Mouse (Mus musculus): ENCODE results near the gene Stambpl1. TPM values are rescaled to one million over a fixed set of nuclear protein-coding genes. Genes with fewer than 3 reads are reported as not detected.

Gene Stambpl1
- total and polyA plus RNA-seq, 3 experiments = not detected

DNA sequence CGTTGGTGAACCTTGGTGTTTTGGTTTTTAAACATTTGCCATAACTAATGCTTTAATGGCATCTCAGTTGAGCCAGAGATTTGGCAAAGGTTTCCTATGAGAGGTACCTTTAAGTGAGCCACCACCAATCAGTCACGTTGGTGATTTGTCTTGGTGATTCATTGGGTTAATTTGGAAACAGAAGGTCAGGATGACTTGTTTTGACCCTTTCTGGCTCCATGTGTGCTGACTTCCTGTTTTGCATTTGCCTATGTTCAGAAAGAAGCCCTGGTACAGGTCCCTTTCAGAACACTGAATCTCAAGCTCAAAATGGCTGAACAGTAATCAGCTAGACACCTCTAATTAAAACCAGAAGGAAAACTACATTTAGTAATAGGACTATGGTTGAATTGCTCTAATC, 7.5 kb downstream of the Stambpl1 start:
- Histone ChIP-seq H3K36me3 (ENCODE audit: control insufficient read depth in 1 of 2, insufficient read depth in 2 of 2, low read length in 2 of 2) (no peaks in the 10 kb centered on the region), H3K27ac (ENCODE audit: control insufficient read depth, low read depth, low read length) (no peak overlapping the region), H3K4me3 (ENCODE audit: control insufficient read depth in 1 of 2, insufficient read depth in 1 of 2, low read depth in 2 of 2, low read length in 2 of 2) (no peak overlapping the region), H3K9ac (ENCODE audit: control insufficient read depth, low read depth, low read length, poor library complexity, severe bottlenecking) (no peak overlapping the region), H3K27me3 (ENCODE audit: control insufficient read depth in 1 of 2, insufficient read depth in 2 of 2, low read length in 2 of 2) (no peaks in the 10 kb centered on the region), H3K9me3 (replicated peaks; ENCODE audit: insufficient read depth, low read length) (no peaks in the 10 kb centered on the region), H3K4me1 (ENCODE audit: control insufficient read depth in 1 of 2, insufficient read depth in 2 of 2, low read length in 2 of 2) (no peaks in the 10 kb centered on the region), H3K79me2 (ENCODE audit: control insufficient read depth, insufficient read depth, low read length, poor library complexity) (no peaks in the 10 kb centered on the region)
- DNase-seq (ENCODE audit: low read depth, low spot score) = no peak
- TF ChIP-seq ELF1 (IDR thresholded peaks at IDR 0.05; ENCODE audit: low read depth, low read length) = no peak
- TF ChIP-seq CHD2 (IDR thresholded peaks at IDR 0.05; ENCODE audit: low read length) = no peak
- no peak for TF ChIP-seq MEF2A (IDR thresholded peaks at IDR 0.05; ENCODE audit: extremely low read depth, insufficient replicate concordance, low read depth, low read length, poor library complexity, severe bottlenecking)
- no peak for TF ChIP-seq NELFE (IDR thresholded peaks at IDR 0.05; ENCODE audit: low read depth, low read length)
- TF ChIP-seq TAL1 (IDR thresholded peaks at IDR 0.05; ENCODE audit: low read length) = no peak
- no peak for TF ChIP-seq ZNF384 (IDR thresholded peaks at IDR 0.05; ENCODE audit: low read depth, low read length)
- no peak for TF ChIP-seq MXI1 (IDR thresholded peaks at IDR 0.05; ENCODE audit: low read depth, low read length)
- no peak for TF ChIP-seq BHLHE40 (IDR thresholded peaks at IDR 0.05; ENCODE audit: borderline replicate concordance, low read depth, low read length)
- TF ChIP-seq TBP (IDR thresholded peaks at IDR 0.05; ENCODE audit: low read depth, low read length) = no peak
- no peak for TF ChIP-seq ZKSCAN1 (IDR thresholded peaks at IDR 0.05; ENCODE audit: low read depth, low read length)
- no peak for TF ChIP-seq POLR2AphosphoS5 (IDR thresholded peaks at IDR 0.05; ENCODE audit: borderline replicate concordance, low read depth, low read length)
- TF ChIP-seq MYC (IDR thresholded peaks at IDR 0.05; ENCODE audit: low read depth, low read length) = no peak
- TF ChIP-seq MAX (IDR thresholded peaks at IDR 0.05; ENCODE audit: low read length) = no peak
- no peak for TF ChIP-seq ZMIZ1 (IDR thresholded peaks at IDR 0.05; ENCODE audit: low read depth, low read length)
- no peak for TF ChIP-seq POLR2AphosphoS2 (IDR thresholded peaks at IDR 0.05; ENCODE audit: low read length)

DNA sequence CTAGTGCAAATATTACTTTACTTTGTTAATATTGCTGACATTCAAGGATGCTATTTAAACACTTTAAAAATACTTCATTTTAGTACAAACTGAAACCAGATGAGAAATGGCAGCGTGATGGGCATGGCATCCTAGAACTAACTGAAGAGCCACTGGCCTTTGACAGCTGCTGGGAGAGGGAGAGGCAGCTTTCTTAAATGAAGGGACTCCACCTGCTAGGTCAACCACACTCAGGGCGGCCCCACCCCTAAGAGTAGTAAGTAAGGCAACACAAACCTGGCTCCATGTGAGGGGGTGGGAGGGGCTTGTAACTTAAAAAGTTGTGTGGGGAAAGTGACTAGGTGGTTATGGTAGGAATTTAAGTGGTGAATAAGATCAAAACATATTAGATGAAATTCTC, 10.6 kb downstream of the Stambpl1 start:
- no peak for DNase-seq (ENCODE audit: low read depth, low spot score)
- no peak overlapping the region for H3K4me3 ChIP-seq (ENCODE audit: control insufficient read depth in 1 of 2, insufficient read depth in 1 of 2, low read depth in 2 of 2, low read length in 2 of 2)
- H3K79me2 ChIP-seq (ENCODE audit: control insufficient read depth, insufficient read depth, low read length, poor library complexity) = no peaks in the 10 kb centered on the region
- H3K9me3 ChIP-seq (replicated peaks; ENCODE audit: insufficient read depth, low read length) = no peaks in the 10 kb centered on the region
- no peak overlapping the region for H3K9ac ChIP-seq (ENCODE audit: control insufficient read depth, low read depth, low read length, poor library complexity, severe bottlenecking)
- no peaks in the 10 kb centered on the region for H3K36me3 ChIP-seq (ENCODE audit: control insufficient read depth in 1 of 2, insufficient read depth in 2 of 2, low read length in 2 of 2)
- no peak overlapping the region for H3K27ac ChIP-seq (ENCODE audit: control insufficient read depth, low read depth, low read length)
- H3K4me1 ChIP-seq (ENCODE audit: control insufficient read depth in 1 of 2, insufficient read depth in 2 of 2, low read length in 2 of 2) = no peaks in the 10 kb centered on the region
- TF ChIP-seq TBP (IDR thresholded peaks at IDR 0.05; ENCODE audit: low read depth, low read length) = no peak
- TF ChIP-seq RCOR1 (IDR thresholded peaks at IDR 0.05; ENCODE audit: low read depth, low read length) = no peak
- TF ChIP-seq MAFK (IDR thresholded peaks at IDR 0.05; ENCODE audit: borderline replicate concordance, low read depth, low read length) = no peak
- no peak for TF ChIP-seq EP300 (IDR thresholded peaks at IDR 0.05; ENCODE audit: low read depth in 1 of 2, low read length in 2 of 2)
- TF ChIP-seq ZKSCAN1 (IDR thresholded peaks at IDR 0.05; ENCODE audit: low read depth, low read length) = no peak
- TF ChIP-seq NELFE (IDR thresholded peaks at IDR 0.05; ENCODE audit: low read depth, low read length) = no peak
- TF ChIP-seq CTCF (IDR thresholded peaks at IDR 0.05 in 2 of 3, conservative IDR thresholded peaks at IDR 0.05 in 1 of 3; ENCODE audit: control insufficient read depth in 1 of 3, insufficient read depth in 1 of 3, low read depth in 2 of 3, low read length in 3 of 3, poor library complexity in 1 of 3, severe bottlenecking in 1 of 3) = no peak
- no peak for TF ChIP-seq MYB (IDR thresholded peaks at IDR 0.05; ENCODE audit: low read depth, low read length)
- TF ChIP-seq POLR2A (IDR thresholded peaks at IDR 0.05; ENCODE audit: control insufficient read depth in 1 of 2, insufficient read depth in 1 of 2, low read depth in 1 of 2, low read length in 2 of 2, poor library complexity in 1 of 2) = no peak
- TF ChIP-seq BHLHE40 (IDR thresholded peaks at IDR 0.05; ENCODE audit: borderline replicate concordance, low read depth, low read length) = no peak
- TF ChIP-seq UBTF (IDR thresholded peaks at IDR 0.05; ENCODE audit: borderline replicate concordance, insufficient read depth, low read depth, low read length) = no peak
- TF ChIP-seq USF2 (IDR thresholded peaks at IDR 0.05; ENCODE audit: borderline replicate concordance in 1 of 2, insufficient read depth in 1 of 2, low read depth in 1 of 2, low read length in 2 of 2) = no peak
- TF ChIP-seq MXI1 (IDR thresholded peaks at IDR 0.05; ENCODE audit: low read depth, low read length) = no peak
- no peak for TF ChIP-seq TCF12 (IDR thresholded peaks at IDR 0.05; ENCODE audit: low read depth, low read length)
- TF ChIP-seq ZC3H11A (IDR thresholded peaks at IDR 0.05; ENCODE audit: low read depth, low read length) = no peak
- TF ChIP-seq HCFC1 (IDR thresholded peaks at IDR 0.05; ENCODE audit: low read depth, low read length) = no peak
- TF ChIP-seq RAD21 (IDR thresholded peaks at IDR 0.05; ENCODE audit: low read depth, low read length) = no peak
- TF ChIP-seq GATA1 (IDR thresholded peaks at IDR 0.05; ENCODE audit: low read depth, low read length) = no peak
- no peaks in the 10 kb centered on the region for H3K27me3 ChIP-seq (ENCODE audit: control insufficient read depth in 1 of 2, insufficient read depth in 2 of 2, low read length in 2 of 2)
